Mouse (Mus musculus) lung, embryonic 14.5 days (tissue): Measurements from ENCODE around the gene Serpina11. TPM values are rescaled to one million over a fixed set of nuclear protein-coding genes. Genes with fewer than 3 reads are reported as not detected.

Experiments
- ATAC-seq: fragments of 200-750 bp; cut with Nextera tagmentation; 2 replicates; pipeline ENCODE4 v1.8.0; 2017; ENCODE audit warnings: mild to moderate bottlenecking, moderate TSS enrichment, moderate library complexity; ENCODE audit not compliant: insufficient read depth
- DNase-seq: peaks from one replicate; pipeline ENCODE4 v3.0.0-alpha.2; 2015
- H3K27ac ChIP-seq: fragments of 300-500 bp; sonication (generic); 2 replicates; pipeline ENCODE4 v1.5.1; 2014; ENCODE audit warnings: low read depth, mild to moderate bottlenecking, moderate library complexity
- H3K27me3 ChIP-seq: fragments of 300-500 bp; sonication (generic); 2 replicates; pipeline ENCODE4 v1.6.1; 2014; ENCODE audit warnings: low read length, control low read depth; ENCODE audit not compliant: insufficient read depth
- H3K36me3 ChIP-seq: fragments of 300-500 bp; sonication (generic); 2 replicates; pipeline ENCODE4 v1.6.1; 2014; ENCODE audit warnings: control low read depth; ENCODE audit not compliant: insufficient read depth
- H3K4me1 ChIP-seq: fragments of 300-500 bp; sonication (generic); 2 replicates; pipeline ENCODE4 v1.6.1; 2014; ENCODE audit warnings: antibody characterized with exemption, control low read depth; ENCODE audit not compliant: insufficient read depth
- H3K4me2 ChIP-seq: fragments of 300-500 bp; sonication (generic); 2 replicates; pipeline ENCODE4 v1.6.1; 2014; ENCODE audit warnings: mild to moderate bottlenecking
- H3K4me3 ChIP-seq: fragments of 300-500 bp; sonication (generic); 2 replicates; pipeline ENCODE4 v1.5.1; 2014; ENCODE audit warnings: low read depth, low read length
- H3K9ac ChIP-seq: fragments of 300-500 bp; sonication (generic); 2 replicates; pipeline ENCODE4 v1.6.1; 2014
- H3K9me3 ChIP-seq: fragments of 300-500 bp; sonication (generic); 2 replicates; pipeline ENCODE4 v1.6.1; 2016; ENCODE audit warnings: low read depth, low read length, control low read depth
- CTCF ChIP-seq: IDR thresholded peaks from 2 replicates; pipeline ENCODE4 v1.5.1; 2016; ENCODE audit warnings: antibody characterized with exemption, low read depth
- WGBS: fragments of 180-500 bp; shearing (Covaris S2); extraction: QIAGEN DNeasy Blood & Tissue Kit; methylation state at CpG from one replicate; pipeline ENCODE4 v1.1.7; 2014; 5-methylcytosine and 5-hydroxymethylcytosine counted together
- polyA plus RNA-seq: library from polyadenylated mRNA; unstranded; fragments of >200 nt; fragmentation: Nextera tagmentation; extraction: Ambion mirVana; gene quantifications from 2 replicates; pipeline ENCODE4 v1.2.1, GENCODE M21; 2014

Gene Serpina11
- polyA plus RNA-seq, 1 experiment from 2014 or later = not detected

- Histone ChIP-seq H3K4me3 (no peak overlapping the region), H3K4me1 (no peaks in the 10 kb centered on the region), H3K9me3 (no peaks in the 10 kb centered on the region), H3K4me2 (no peak overlapping the region), H3K27me3 (no peaks in the 10 kb centered on the region), H3K27ac (no peak overlapping the region), H3K9ac (no peak overlapping the region), H3K36me3 (no peaks in the 10 kb centered on the region)
- 56% methylated on average over 2 of the region's 2 CpGs for WGBS
- no peak for DNase-seq
- ATAC-seq = no peak
- no peak for TF ChIP-seq CTCF
Measured at GRCm38 (mm10) chr12:103989514-103989767, 316 bp downstream of the Serpina11 start.

- Histone ChIP-seq H3K9me3 (no peaks in the 10 kb centered on the region), H3K4me2 (no peak overlapping the region), H3K36me3 (no peaks in the 10 kb centered on the region), H3K27ac (no peak overlapping the region), H3K27me3 (no peaks in the 10 kb centered on the region), H3K4me3 (no peak overlapping the region), H3K9ac (no peak overlapping the region), H3K4me1 (no peaks in the 10 kb centered on the region)
- no peak for TF ChIP-seq CTCF
- DNase-seq (no peak), ATAC-seq (no peak)
- 25% methylated on average over 14 of the region's 14 CpGs for whole genome bisulfite sequencing
Measured at GRCm38 (mm10) chr12:103988754-103989513, 823 bp downstream of the Serpina11 start.

DNA sequence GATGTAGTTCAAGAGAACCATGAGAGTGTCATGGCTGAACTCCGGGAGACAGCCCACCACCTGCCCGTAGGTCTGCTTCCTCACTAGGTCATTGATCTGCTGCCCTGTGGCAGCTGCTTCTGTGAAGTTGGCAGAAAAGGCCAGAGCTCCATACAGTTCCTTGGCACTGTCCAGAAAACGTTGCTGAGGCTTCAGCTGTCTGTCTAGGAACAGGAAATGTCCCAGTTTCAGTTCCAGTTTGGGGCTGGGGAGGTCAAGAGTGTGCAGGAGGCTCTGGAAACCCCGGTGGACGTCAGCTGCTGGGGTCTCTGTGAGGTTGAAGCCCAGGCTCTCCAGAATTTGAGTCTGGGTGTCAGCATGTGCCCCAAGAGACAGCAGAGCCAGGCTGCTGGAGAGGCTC, 3.9 kb downstream of the Serpina11 start:
- 54% methylated on average over 5 of the region's 5 CpGs for WGBS
- ATAC-seq = no peak
- Histone ChIP-seq H3K27me3 (no peaks in the 10 kb centered on the region), H3K4me2 (no peak overlapping the region), H3K9me3 (no peaks in the 10 kb centered on the region), H3K36me3 (no peaks in the 10 kb centered on the region), H3K9ac (no peak overlapping the region), H3K27ac (no peak overlapping the region), H3K4me3 (no peak overlapping the region), H3K4me1 (no peaks in the 10 kb centered on the region)
- no peak for DNase-seq
- TF ChIP-seq CTCF = no peak

DNA sequence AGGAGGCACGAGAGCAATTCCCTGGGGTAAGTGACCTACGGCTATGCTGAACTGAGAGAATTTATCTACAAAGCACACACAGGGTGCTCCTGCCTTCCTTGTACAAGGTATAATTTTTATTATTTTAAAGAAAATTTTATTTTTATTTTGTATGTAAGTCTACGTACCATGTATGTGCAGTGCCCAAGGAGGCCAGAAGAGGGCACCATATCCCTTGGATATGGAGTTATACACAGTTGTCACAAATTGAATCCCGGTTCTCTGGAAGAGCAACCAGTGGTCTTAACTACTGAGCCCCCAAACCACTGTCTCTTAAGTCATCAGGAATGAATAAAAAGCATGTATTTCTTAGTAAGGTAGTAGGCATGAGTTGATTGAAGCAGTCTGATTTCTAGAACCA, 4.8 kb downstream of the Serpina11 start:
- no peak overlapping the region for H3K4me3 ChIP-seq
- no peaks in the 10 kb centered on the region for H3K9me3 ChIP-seq
- H3K4me2 ChIP-seq = no peak overlapping the region
- 49% methylated on average over 4 of the region's 4 CpGs for WGBS
- H3K27me3 ChIP-seq = no peaks in the 10 kb centered on the region
- peak; percentile 68 for TF ChIP-seq CTCF
- no peak overlapping the region for H3K9ac ChIP-seq
- ATAC-seq (no peak), DNase-seq (peak; percentile 81)
- H3K36me3 ChIP-seq = no peaks in the 10 kb centered on the region
- H3K27ac ChIP-seq = no peak overlapping the region
- H3K4me1 ChIP-seq = no peaks in the 10 kb centered on the region

DNA sequence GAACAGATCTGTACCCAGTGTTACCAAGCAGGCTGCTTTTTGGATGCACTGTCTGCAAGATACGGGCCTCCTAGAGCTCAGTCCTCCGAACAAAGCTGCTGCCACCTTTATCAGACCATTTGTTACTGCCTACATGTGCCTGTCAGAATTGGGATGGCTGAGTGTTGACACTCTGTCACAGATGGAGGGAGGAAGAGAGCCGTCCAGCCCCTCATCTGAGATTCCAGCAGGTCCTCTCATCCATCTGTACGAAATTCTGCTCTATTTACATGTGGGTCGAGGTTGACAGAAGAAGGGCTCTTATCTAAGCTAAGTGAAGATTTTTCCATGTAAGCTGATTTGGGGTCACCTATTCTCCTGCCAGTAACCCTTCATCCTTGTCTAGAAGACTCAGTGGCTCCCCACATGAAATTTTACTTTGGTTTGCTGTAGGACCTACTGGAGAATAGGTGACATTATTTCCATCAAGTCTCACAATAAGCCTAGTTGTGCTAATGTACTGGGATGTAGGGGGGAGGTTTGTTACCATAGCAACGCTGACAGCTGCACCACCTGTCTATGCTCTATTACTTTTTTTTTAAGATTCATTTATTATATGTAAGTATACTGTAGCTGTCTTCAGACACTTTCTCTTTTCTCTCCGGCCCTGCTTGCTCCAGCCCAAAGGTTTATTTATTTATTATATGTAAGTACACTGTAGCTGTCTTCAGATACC, 8.0 kb downstream of the Serpina11 start:
- no peak for DNase-seq

DNA sequence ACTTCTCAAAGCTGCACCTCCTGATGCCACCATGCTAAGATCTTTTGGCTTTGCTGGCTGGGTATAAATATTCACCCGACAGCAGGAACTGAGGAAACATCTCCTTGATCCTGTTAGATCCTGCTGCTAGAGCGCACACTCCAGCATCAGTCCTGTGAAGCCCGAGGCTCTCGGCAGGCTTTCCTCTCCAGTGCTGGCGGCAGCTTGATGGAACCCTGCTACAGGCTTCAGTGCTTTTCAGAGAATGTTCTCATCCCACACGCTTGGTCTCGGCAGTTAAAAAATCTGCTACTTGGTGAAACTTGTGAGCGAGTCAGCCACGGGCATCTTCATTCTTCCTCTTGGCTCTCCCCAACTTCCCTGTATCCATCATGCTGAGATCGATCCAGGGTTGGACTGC, 11.5 kb downstream of the Serpina11 start:
- H3K4me2 ChIP-seq = no peak overlapping the region
- H3K27me3 ChIP-seq = no peaks in the 10 kb centered on the region
- H3K9me3 ChIP-seq = no peaks in the 10 kb centered on the region
- H3K27ac ChIP-seq = no peak overlapping the region
- ATAC-seq (no peak), DNase-seq (no peak)
- H3K4me3 ChIP-seq = no peak overlapping the region
- WGBS = 67% methylated on average over 10 of the region's 10 CpGs
- TF ChIP-seq CTCF = no peak
- H3K4me1 ChIP-seq = no peaks in the 10 kb centered on the region
- no peak overlapping the region for H3K9ac ChIP-seq
- no peaks in the 10 kb centered on the region for H3K36me3 ChIP-seq

More for the DNA sequence above, 8.0 kb downstream of the Serpina11 start:
- TF ChIP-seq CTCF = no peak
- no peak for ATAC-seq
- Histone ChIP-seq H3K27me3 (no peaks in the 10 kb centered on the region), H3K27ac (no peak overlapping the region), H3K4me3 (no peak overlapping the region), H3K4me1 (no peaks in the 10 kb centered on the region), H3K36me3 (no peaks in the 10 kb centered on the region), H3K4me2 (no peak overlapping the region), H3K9me3 (no peaks in the 10 kb centered on the region), H3K9ac (no peak overlapping the region)
- WGBS = 30% methylated on average over 7 of the region's 7 CpGs

GRCm38 (mm10) chr12:103977846-103978245, 11.9 kb downstream of the Serpina11 start:
- ATAC-seq = no peak
- no peak overlapping the region for H3K27ac ChIP-seq
- peak; percentile 58 for DNase-seq
- no peaks in the 10 kb centered on the region for H3K36me3 ChIP-seq
- H3K4me2 ChIP-seq = no peak overlapping the region
- H3K4me1 ChIP-seq = no peaks in the 10 kb centered on the region
- TF ChIP-seq CTCF = peak; percentile 62
- WGBS = 29% methylated on average over 5 of the region's 5 CpGs
- no peak overlapping the region for H3K4me3 ChIP-seq
- H3K9ac ChIP-seq = no peak overlapping the region
- H3K9me3 ChIP-seq = no peaks in the 10 kb centered on the region
- no peaks in the 10 kb centered on the region for H3K27me3 ChIP-seq
